Mouse (Mus musculus): ENCODE measurements at regions not wholly inside any gene's neighbourhood (a gene's known extent, or its start where the extent isn't known, plus 50 kb on each side); places are given as distances from the start of the nearest gene placed in this dataset.

DNA sequence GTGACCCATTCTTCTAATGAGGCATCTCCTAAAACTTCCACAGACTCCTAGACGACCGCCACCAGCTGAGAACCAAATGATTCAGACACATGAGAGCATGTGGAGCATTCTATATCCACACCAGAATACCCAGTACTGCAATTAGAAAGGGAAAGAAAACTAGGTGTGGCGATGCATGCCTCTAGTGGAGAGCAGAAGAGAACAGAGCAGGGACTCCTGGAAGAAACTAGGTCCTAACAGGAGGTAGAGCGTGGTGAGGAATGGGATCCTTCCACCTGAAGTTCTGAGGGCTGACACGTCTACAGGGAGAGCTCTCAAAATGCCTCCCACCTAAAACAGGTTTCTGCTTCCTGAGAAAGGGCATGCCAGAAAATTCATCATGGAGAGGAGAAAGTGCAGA, 109.3 kb downstream of the Gm10260 start:
- H3K27me3 ChIP-seq (ENCODE audit: control insufficient read depth in 1 of 2, insufficient read depth in 2 of 2, low read length in 2 of 2) = no peaks in the 10 kb centered on the region
- DNase-seq (ENCODE audit: low read depth, low spot score) = no peak
- H3K4me1 ChIP-seq (ENCODE audit: control insufficient read depth in 1 of 2, insufficient read depth in 2 of 2, low read length in 2 of 2) = no peaks in the 10 kb centered on the region
- no peak overlapping the region for H3K4me3 ChIP-seq (ENCODE audit: control insufficient read depth in 1 of 2, insufficient read depth in 1 of 2, low read depth in 2 of 2, low read length in 2 of 2)
- H3K9me3 ChIP-seq (replicated peaks; ENCODE audit: insufficient read depth, low read length) = no peaks in the 10 kb centered on the region
- no peak for TF ChIP-seq GABPA (IDR thresholded peaks at IDR 0.05; ENCODE audit: low read depth, low read length)
- TF ChIP-seq EP300 (IDR thresholded peaks at IDR 0.05; ENCODE audit: low read depth in 1 of 2, low read length in 2 of 2) = no peak
- TF ChIP-seq ELF1 (IDR thresholded peaks at IDR 0.05; ENCODE audit: low read depth, low read length) = no peak
- TF ChIP-seq CHD2 (IDR thresholded peaks at IDR 0.05; ENCODE audit: low read length) = no peak
- TF ChIP-seq MEF2A (IDR thresholded peaks at IDR 0.05; ENCODE audit: extremely low read depth, insufficient replicate concordance, low read depth, low read length, poor library complexity, severe bottlenecking) = no peak
- no peak for TF ChIP-seq POLR2AphosphoS2 (IDR thresholded peaks at IDR 0.05; ENCODE audit: low read length)
- no peak for TF ChIP-seq USF1 (IDR thresholded peaks at IDR 0.05; ENCODE audit: low read depth, low read length)
- no peak for TF ChIP-seq TAL1 (IDR thresholded peaks at IDR 0.05; ENCODE audit: low read length)
- no peak for TF ChIP-seq SIN3A (IDR thresholded peaks at IDR 0.05; ENCODE audit: low read length)
- TF ChIP-seq HCFC1 (IDR thresholded peaks at IDR 0.05; ENCODE audit: low read depth, low read length) = no peak
- TF ChIP-seq TCF12 (IDR thresholded peaks at IDR 0.05; ENCODE audit: low read depth, low read length) = no peak
- no peak for TF ChIP-seq CTCF (IDR thresholded peaks at IDR 0.05 in 2 of 3, conservative IDR thresholded peaks at IDR 0.05 in 1 of 3; ENCODE audit: control insufficient read depth in 1 of 3, insufficient read depth in 1 of 3, low read depth in 2 of 3, low read length in 3 of 3, poor library complexity in 1 of 3, severe bottlenecking in 1 of 3)
- TF ChIP-seq E2F4 (IDR thresholded peaks at IDR 0.05; ENCODE audit: borderline replicate concordance, low read depth, low read length) = no peak
- TF ChIP-seq JUND (IDR thresholded peaks at IDR 0.05; ENCODE audit: low read depth, low read length) = no peak
- no peak for TF ChIP-seq MXI1 (IDR thresholded peaks at IDR 0.05; ENCODE audit: low read depth, low read length)
- no peak for TF ChIP-seq MAFK (IDR thresholded peaks at IDR 0.05; ENCODE audit: borderline replicate concordance, low read depth, low read length)
- no peak for TF ChIP-seq TBP (IDR thresholded peaks at IDR 0.05; ENCODE audit: low read depth, low read length)
- TF ChIP-seq UBTF (IDR thresholded peaks at IDR 0.05; ENCODE audit: borderline replicate concordance, insufficient read depth, low read depth, low read length) = no peak
- no peak for TF ChIP-seq CHD1 (IDR thresholded peaks at IDR 0.05; ENCODE audit: low read depth, low read length)
- no peaks in the 10 kb centered on the region for H3K79me2 ChIP-seq (ENCODE audit: control insufficient read depth, insufficient read depth, low read length, poor library complexity)
- H3K9ac ChIP-seq (ENCODE audit: control insufficient read depth, low read depth, low read length, poor library complexity, severe bottlenecking) = no peak overlapping the region
- no peak overlapping the region for H3K27ac ChIP-seq (ENCODE audit: control insufficient read depth, low read depth, low read length)
- H3K36me3 ChIP-seq (ENCODE audit: control insufficient read depth in 1 of 2, insufficient read depth in 2 of 2, low read length in 2 of 2) = no peaks in the 10 kb centered on the region

DNA sequence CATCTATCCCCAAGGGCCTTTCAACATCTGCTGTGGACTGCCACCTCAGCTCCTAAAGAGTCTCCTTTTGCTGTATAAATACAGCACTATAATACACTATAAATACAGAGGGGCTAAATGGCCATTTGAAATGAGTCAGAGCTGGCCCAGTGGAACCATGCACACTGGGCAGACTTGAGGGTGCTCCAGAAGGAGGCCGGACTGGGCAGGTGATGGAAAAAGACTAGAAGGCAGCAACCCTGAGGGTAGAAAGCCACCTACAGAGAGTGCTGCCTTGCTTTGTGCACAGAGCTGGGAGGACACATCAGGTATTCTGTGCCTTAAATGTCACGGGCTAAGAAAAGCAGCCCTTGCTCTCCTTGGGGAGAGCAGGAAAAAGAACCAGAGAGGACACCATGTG, 110.2 kb downstream of the Gm10260 start:
- Histone ChIP-seq H3K9me3 (replicated peaks; ENCODE audit: insufficient read depth, low read length) (no peaks in the 10 kb centered on the region), H3K9ac (ENCODE audit: control insufficient read depth, low read depth, low read length, poor library complexity, severe bottlenecking) (no peak overlapping the region), H3K4me1 (ENCODE audit: control insufficient read depth in 1 of 2, insufficient read depth in 2 of 2, low read length in 2 of 2) (no peaks in the 10 kb centered on the region), H3K4me3 (ENCODE audit: control insufficient read depth in 1 of 2, insufficient read depth in 1 of 2, low read depth in 2 of 2, low read length in 2 of 2) (no peak overlapping the region), H3K27ac (ENCODE audit: control insufficient read depth, low read depth, low read length) (no peak overlapping the region), H3K27me3 (ENCODE audit: control insufficient read depth in 1 of 2, insufficient read depth in 2 of 2, low read length in 2 of 2) (no peaks in the 10 kb centered on the region), H3K36me3 (ENCODE audit: control insufficient read depth in 1 of 2, insufficient read depth in 2 of 2, low read length in 2 of 2) (no peaks in the 10 kb centered on the region), H3K79me2 (ENCODE audit: control insufficient read depth, insufficient read depth, low read length, poor library complexity) (no peaks in the 10 kb centered on the region)
- no peak for DNase-seq (ENCODE audit: low read depth, low spot score)
- TF ChIP-seq CTCF (IDR thresholded peaks at IDR 0.05 in 2 of 3, conservative IDR thresholded peaks at IDR 0.05 in 1 of 3; ENCODE audit: control insufficient read depth in 1 of 3, insufficient read depth in 1 of 3, low read depth in 2 of 3, low read length in 3 of 3, poor library complexity in 1 of 3, severe bottlenecking in 1 of 3) (no peak), TBP (IDR thresholded peaks at IDR 0.05; ENCODE audit: low read depth, low read length) (no peak), MAZ (IDR thresholded peaks at IDR 0.05; ENCODE audit: low read depth, low read length) (no peak), ZNF384 (IDR thresholded peaks at IDR 0.05; ENCODE audit: low read depth, low read length) (no peak), MEF2A (IDR thresholded peaks at IDR 0.05; ENCODE audit: extremely low read depth, insufficient replicate concordance, low read depth, low read length, poor library complexity, severe bottlenecking) (no peak), HCFC1 (IDR thresholded peaks at IDR 0.05; ENCODE audit: low read depth, low read length) (no peak), SMC3 (IDR thresholded peaks at IDR 0.05; ENCODE audit: low read depth, low read length) (no peak), MYC (IDR thresholded peaks at IDR 0.05; ENCODE audit: low read depth, low read length) (no peak), POLR2AphosphoS2 (IDR thresholded peaks at IDR 0.05; ENCODE audit: low read length) (no peak), ETS1 (IDR thresholded peaks at IDR 0.05; ENCODE audit: low read depth, low read length) (no peak), RAD21 (IDR thresholded peaks at IDR 0.05; ENCODE audit: low read depth, low read length) (no peak), JUND (IDR thresholded peaks at IDR 0.05; ENCODE audit: low read depth, low read length) (no peak), ZC3H11A (IDR thresholded peaks at IDR 0.05; ENCODE audit: low read depth, low read length) (no peak), MAX (IDR thresholded peaks at IDR 0.05; ENCODE audit: low read length) (no peak), MAFK (IDR thresholded peaks at IDR 0.05; ENCODE audit: borderline replicate concordance, low read depth, low read length) (no peak), SIN3A (IDR thresholded peaks at IDR 0.05; ENCODE audit: low read length) (no peak), RCOR1 (IDR thresholded peaks at IDR 0.05; ENCODE audit: low read depth, low read length) (no peak), KAT2A (conservative IDR thresholded peaks at IDR 0.05; ENCODE audit: low read depth, low read length) (no peak), CHD2 (IDR thresholded peaks at IDR 0.05; ENCODE audit: low read length) (no peak)

All from MEL (cell line).